Mouse (Mus musculus) embryonic facial prominence, embryonic 13.5 days (tissue): ENCODE measurements around the gene Gm20481. TPM values are rescaled to one million over a fixed set of nuclear protein-coding genes. Genes with fewer than 3 reads are reported as not detected.

Experiments
- polyA plus RNA-seq: library from polyadenylated mRNA; unstranded; fragments of >200 nt; fragmentation: Nextera tagmentation; extraction: Ambion mirVana; gene quantifications from 2 replicates; pipeline ENCODE4 v1.2.1, GENCODE M21; 2015

The Gm20481 gene
- polyA plus RNA-seq, 1 experiment from 2014 or later = not detected

Other genes with a start within 250 kb of the Gm20481 start
- 0.34 TPM in 1 of 2 replicates, not detected in the other for gene C4b, start 226.0 kb upstream of the Gm20481 start, polyA plus RNA-seq
- not detected in 2 replicates for gene Cyp21a1, start 165.4 kb upstream of the Gm20481 start, polyA plus RNA-seq
- gene Stk19, start 133.0 kb upstream of the Gm20481 start, polyA plus RNA-seq = 25.4 and 29.4 TPM in 2 replicates
- 66.3 and 75.1 TPM in 2 replicates for gene Dxo, start 132.9 kb upstream of the Gm20481 start, polyA plus RNA-seq
- gene Skiv2l, start 119.7 kb upstream of the Gm20481 start, polyA plus RNA-seq = 52.2 and 55.6 TPM in 2 replicates
- 119 and 126 TPM in 2 replicates for gene Nelfe, start 119.5 kb upstream of the Gm20481 start, polyA plus RNA-seq
- 1.6 and 5.7 TPM in 2 replicates for gene Cfb, start 107.4 kb upstream of the Gm20481 start, polyA plus RNA-seq
- gene Zbtb12, start 90.4 kb upstream of the Gm20481 start, polyA plus RNA-seq = 5.5 and 7.1 TPM in 2 replicates
- gene Gm20547, start 87.9 kb upstream of the Gm20481 start, polyA plus RNA-seq = not detected in 2 replicates
- 2.7 and 3.2 TPM in 2 replicates for gene C2, start 71.6 kb upstream of the Gm20481 start, polyA plus RNA-seq
- 98.5 and 100 TPM in 2 replicates for gene Ehmt2, start 71.4 kb upstream of the Gm20481 start, polyA plus RNA-seq
- 0.24 and 0.83 TPM in 2 replicates for gene Slc44a4, start 55.4 kb upstream of the Gm20481 start, polyA plus RNA-seq
- gene Neu1, start 38.7 kb upstream of the Gm20481 start, polyA plus RNA-seq = 18.8 and 20.3 TPM in 2 replicates
- 0.53 and 0.87 TPM in 2 replicates for gene Hspa1b, start 10.7 kb upstream of the Gm20481 start, polyA plus RNA-seq
- 5.8 and 6.1 TPM in 2 replicates for gene Hspa1a, start 2.2 kb downstream of the Gm20481 start, polyA plus RNA-seq
- gene Hspa1l, start 2.8 kb downstream of the Gm20481 start, polyA plus RNA-seq = 0.77 and 0.85 TPM in 2 replicates
- gene Lsm2, start 11.9 kb downstream of the Gm20481 start, polyA plus RNA-seq = 190 and 227 TPM in 2 replicates
- 102 and 112 TPM in 2 replicates for gene Vars, start 31.1 kb downstream of the Gm20481 start, polyA plus RNA-seq
- 0.33 and 0.38 TPM in 2 replicates for gene Vwa7, start 46.7 kb downstream of the Gm20481 start, polyA plus RNA-seq
- gene Sapcd1, start 58.1 kb downstream of the Gm20481 start, polyA plus RNA-seq = 14.2 and 19.5 TPM in 2 replicates
- gene Msh5, start 76.8 kb downstream of the Gm20481 start, polyA plus RNA-seq = 3.5 and 3.6 TPM in 2 replicates
- gene Clic1, start 80.1 kb downstream of the Gm20481 start, polyA plus RNA-seq = 243 and 254 TPM in 2 replicates
- gene Ddah2, start 89.1 kb downstream of the Gm20481 start, polyA plus RNA-seq = 358 and 374 TPM in 2 replicates
- 0.87 and 1.0 TPM in 2 replicates for gene Ly6g6c, start 95.5 kb downstream of the Gm20481 start, polyA plus RNA-seq
- gene Mpig6b, start 96.3 kb downstream of the Gm20481 start, polyA plus RNA-seq = 0.77 and 0.89 TPM in 2 replicates
- gene Ly6g6e, start 107.0 kb downstream of the Gm20481 start, polyA plus RNA-seq = 4.3 and 4.9 TPM in 2 replicates
- 0.77 and 1.3 TPM in 2 replicates for gene Ly6g6d, start 108.2 kb downstream of the Gm20481 start, polyA plus RNA-seq
- 0.18 and 0.23 TPM in 2 replicates for gene Ly6g6f, start 115.7 kb downstream of the Gm20481 start, polyA plus RNA-seq
- 89.6 and 90.1 TPM in 2 replicates for gene Abhd16a, start 119.4 kb downstream of the Gm20481 start, polyA plus RNA-seq
- gene Ly6g5c, start 138.4 kb downstream of the Gm20481 start, polyA plus RNA-seq = not detected in 2 replicates
- 1.1 and 1.6 TPM in 2 replicates for gene Ly6g5b, start 145.5 kb downstream of the Gm20481 start, polyA plus RNA-seq
- 21.1 and 24.1 TPM in 2 replicates for gene Gpank1, start 151.5 kb downstream of the Gm20481 start, polyA plus RNA-seq
- gene Csnk2b, start 152.1 kb downstream of the Gm20481 start, polyA plus RNA-seq = 278 and 298 TPM in 2 replicates
- 10.9 and 12.3 TPM in 2 replicates for gene D17H6S53E, start 156.5 kb downstream of the Gm20481 start, polyA plus RNA-seq
- 0.28 and 8.7 TPM in 2 replicates for gene Apom, start 162.1 kb downstream of the Gm20481 start, polyA plus RNA-seq
- gene Bag6, start 165.3 kb downstream of the Gm20481 start, polyA plus RNA-seq = 65.1 and 67.8 TPM in 2 replicates
- 193 and 244 TPM in 2 replicates for gene Prrc2a, start 195.0 kb downstream of the Gm20481 start, polyA plus RNA-seq
- 8.1 and 9.8 TPM in 2 replicates for gene Aif1, start 206.2 kb downstream of the Gm20481 start, polyA plus RNA-seq
- gene Lst1, start 218.5 kb downstream of the Gm20481 start, polyA plus RNA-seq = 13.1 and 16.1 TPM in 2 replicates
- gene Ltb, start 224.5 kb downstream of the Gm20481 start, polyA plus RNA-seq = 1.8 and 2.1 TPM in 2 replicates
- gene Tnf, start 232.1 kb downstream of the Gm20481 start, polyA plus RNA-seq = 0.37 TPM in 1 of 2 replicates, not detected in the other
- gene Lta, start 235.4 kb downstream of the Gm20481 start, polyA plus RNA-seq = 0.24 TPM in 1 of 2 replicates, not detected in the other